Mouse (Mus musculus) heart, adult 2 months (tissue): Measurements from ENCODE around the gene 9130213A22Rik. TPM values are rescaled to one million over a fixed set of nuclear protein-coding genes. Genes with fewer than 3 reads are reported as not detected.

ENCODE experiments used
- DNase-seq, 2 experiments: peaks; one replicate each; pipeline ENCODE4 v3.0.0; 2021
- H3K27ac ChIP-seq: fragments of 200-600 bp; 2 replicates; pipeline ENCODE4 v1.8.1; 2022
- H3K27me3 ChIP-seq: fragments of 200-500 bp; 2 replicates; pipeline ENCODE4 v1.6.1; 2012; ENCODE audit warnings: mild to moderate bottlenecking, low read length, inconsistent platforms, mixed read lengths; ENCODE audit not compliant: control insufficient read depth, insufficient read depth
- H3K36me3 ChIP-seq: fragments of 200-500 bp; 2 replicates; pipeline ENCODE4 v1.6.1; 2012; ENCODE audit warnings: low read length, inconsistent platforms; ENCODE audit not compliant: control insufficient read depth, insufficient read depth
- H3K4me1 ChIP-seq: fragments of 200-500 bp; 2 replicates; pipeline ENCODE4 v1.6.1; 2011; ENCODE audit warnings: low read length; ENCODE audit not compliant: control insufficient read depth, insufficient read depth
- H3K4me3 ChIP-seq: fragments of 200-600 bp; 2 replicates; pipeline ENCODE4 v1.8.1; 2022
- H3K79me2 ChIP-seq: fragments of 200-500 bp; replicated peaks from 2 replicates; pipeline ENCODE4 v1.6.1; 2012; ENCODE audit warnings: mild to moderate bottlenecking, inconsistent platforms, low read length, moderate library complexity, mixed read lengths; ENCODE audit not compliant: control insufficient read depth, insufficient read depth
- H3K9ac ChIP-seq: fragments of 200-500 bp; 2 replicates; pipeline ENCODE4 v1.6.1; 2012; ENCODE audit warnings: low read depth, mild to moderate bottlenecking, control low read depth, inconsistent platforms, low read length, mixed read lengths
- CTCF ChIP-seq: fragments of 200-600 bp; IDR thresholded peaks from 2 replicates; pipeline ENCODE4 v1.8.1; 2022; ENCODE audit warnings: antibody characterized with exemption, mild to moderate bottlenecking, moderate library complexity
- EP300 ChIP-seq: fragments of 200-500 bp; IDR thresholded peaks from 2 replicates; pipeline ENCODE4 v1.6.1; 2011; ENCODE audit warnings: low read depth, low read length, control low read depth; ENCODE audit not compliant: insufficient read depth
- POLR2A ChIP-seq: fragments of 200-500 bp; IDR thresholded peaks from 2 replicates; pipeline ENCODE4 v1.6.1; 2011; ENCODE audit warnings: mild to moderate bottlenecking, low read depth, low read length, control low read depth; ENCODE audit not compliant: insufficient read depth
- WGBS: fragments of 180-500 bp; shearing (Covaris S2); methylation state at CpG from one replicate; pipeline ENCODE4 v1.1.7; 2018; 5-methylcytosine and 5-hydroxymethylcytosine counted together
- intact Hi-C: fragments of 180-260 bp; cut with DNase I; formaldehyde crosslinking; loops from one replicate; pipeline ENCODE4 v1.15.1; 2025
- long read RNA-seq: library from polyadenylated mRNA; stranded (forward); transcript quantifications from one replicate; pipeline ENCODE4 v2.0.0, GENCODE M21; 2021
- polyA plus RNA-seq: library from polyadenylated mRNA; depleted of rRNA; stranded (reverse); fragments of >200 nt; gene quantifications from 2 replicates; pipeline ENCODE4 v1.2.3, GENCODE M21; 2012; rRNA removed
- total RNA-seq, 2 experiments: library from RNA; stranded (reverse); gene quantifications; 2 replicates each; pipeline ENCODE4 v1.2.3; 2021

9130213A22Rik gene
- total RNA-seq = under 1 TPM; 0.21 to 0.23 TPM
- 0.82 and 1.00 TPM in 2 replicates for polyA plus RNA-seq
- long read RNA-seq, partial matches to known transcripts = 0 of 2 reads
- long read RNA-seq, other reads (novel, unspliced or antisense) = 2 of 2 reads

DNA sequence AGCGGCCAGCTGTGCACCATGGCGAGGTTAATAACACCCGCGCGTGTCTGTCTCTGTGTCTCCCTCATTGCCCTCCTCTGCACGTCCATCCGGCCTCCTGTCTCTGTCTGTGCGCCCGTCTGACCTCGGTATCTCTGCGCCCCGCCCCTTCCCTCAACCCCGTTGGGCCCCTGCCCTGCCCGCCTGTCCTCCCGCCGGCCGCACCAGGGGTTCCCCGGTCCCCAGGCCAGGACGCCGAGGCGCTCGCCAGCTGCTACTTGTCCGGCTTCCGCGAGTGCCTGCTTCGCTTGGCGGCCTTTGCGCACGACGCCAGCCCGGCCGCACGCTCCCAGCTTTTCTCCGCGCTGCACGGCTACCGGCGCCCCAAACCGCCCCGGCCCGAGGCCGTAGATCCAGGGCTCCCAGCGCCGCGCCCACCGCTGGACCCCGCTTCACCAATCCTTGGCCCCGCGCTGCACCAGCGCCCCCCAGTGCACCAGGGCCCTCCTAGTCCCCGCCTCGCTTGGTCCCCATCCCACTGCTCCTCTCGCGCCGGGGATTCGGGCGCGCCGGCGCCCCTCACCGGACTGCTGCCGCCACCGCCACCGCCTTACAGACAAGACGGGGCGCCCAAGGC, at the start of gene 9130213A22Rik:
9130213A22Rik (minus strand) TSS at position 254 of the 616 bp plus-strand sequence.
- Histone ChIP-seq H3K36me3 (no peaks in the 10 kb centered on the region), H3K9ac (peak within 1 kb of the TSS; percentile 79), H3K27ac (peak within 1 kb of the TSS; percentile 88), H3K4me1 (peaks cover 6% of the 10 kb centered on the region; the same call in 1 of the 2 replicates), H3K4me3 (peak within 1 kb of the TSS; percentile 61), H3K27me3 (no peaks in the 10 kb centered on the region), H3K79me2 (no peaks in the 10 kb centered on the region)
- peak; percentile 93 for DNase-seq
- WGBS = under 1% methylated on average over 65 of the region's 66 CpGs
- intact Hi-C loops = loop anchor here (1.0 to 5.0 kb wide), 2 partner anchors 55 to 155 kb away; partner anchors contain the start of gene Slc25a35
- TF ChIP-seq CTCF (peak; percentile 82), EP300 (peak; percentile 52; the same call in 1 of the 2 replicates), POLR2A (no peak)

- 22% methylated on average over 7 of the region's 7 CpGs for WGBS
- Histone ChIP-seq H3K36me3 (no peaks in the 10 kb centered on the region), H3K27me3 (no peaks in the 10 kb centered on the region), H3K9ac (no peak overlapping the region), H3K27ac (no peak overlapping the region), H3K79me2 (no peaks in the 10 kb centered on the region), H3K4me3 (no peak overlapping the region), H3K4me1 (no peaks in the 10 kb centered on the region)
- intact Hi-C loops = no loop called here
- DNase-seq = peak; percentile 83
- TF ChIP-seq EP300 (peak; percentile 61; the same call in 1 of the 2 replicates), CTCF (peak; percentile 95), POLR2A (no peak)
Measured at GRCm38 (mm10) chr11:69171626-69172025, 49.2 kb upstream of the 9130213A22Rik start.

DNA sequence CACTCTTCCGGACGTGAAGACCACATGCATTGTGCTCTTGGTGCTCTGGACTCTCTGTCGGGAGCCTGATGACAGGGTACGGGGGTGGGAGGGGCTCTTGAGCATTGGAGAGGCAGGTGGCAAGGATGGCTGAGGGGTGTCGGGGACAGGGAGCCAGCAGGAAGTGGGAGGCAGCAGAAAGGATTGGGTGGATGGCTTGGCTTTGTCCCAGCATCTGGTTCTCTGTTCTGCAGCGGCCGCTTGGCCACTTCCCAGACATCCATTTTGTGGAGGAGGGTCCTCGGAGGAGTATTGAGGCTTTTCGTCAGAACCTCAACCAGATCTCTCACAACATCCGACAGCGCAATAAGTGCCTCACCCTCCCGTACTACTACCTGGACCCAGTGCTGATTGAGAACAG, 46.9 kb upstream of the 9130213A22Rik start:
- no peak for TF ChIP-seq EP300
- TF ChIP-seq CTCF = no peak
- TF ChIP-seq POLR2A = no peak
- no peak overlapping the region for H3K27ac ChIP-seq
- no peak overlapping the region for H3K9ac ChIP-seq
- WGBS = 62% methylated on average over 12 of the region's 12 CpGs
- intact Hi-C loops = no loop called here
- H3K27me3 ChIP-seq = no peaks in the 10 kb centered on the region; the same call in 1 of the 2 replicates
- no peak overlapping the region for H3K4me3 ChIP-seq
- H3K4me1 ChIP-seq = no peaks in the 10 kb centered on the region
- H3K79me2 ChIP-seq = no peaks in the 10 kb centered on the region
- peak in 1 of 2 experiments; percentile 1 for DNase-seq
- H3K36me3 ChIP-seq = no peaks in the 10 kb centered on the region

- peaks cover 11% of the 10 kb centered on the region for H3K27me3 ChIP-seq
Measured at GRCm38 (mm10) chr11:69156800-69157199, 34.4 kb upstream of the 9130213A22Rik start, which contains the start of gene Alox12b. TSS of gene Alox12b (plus strand) at chr11:69156989.

DNA sequence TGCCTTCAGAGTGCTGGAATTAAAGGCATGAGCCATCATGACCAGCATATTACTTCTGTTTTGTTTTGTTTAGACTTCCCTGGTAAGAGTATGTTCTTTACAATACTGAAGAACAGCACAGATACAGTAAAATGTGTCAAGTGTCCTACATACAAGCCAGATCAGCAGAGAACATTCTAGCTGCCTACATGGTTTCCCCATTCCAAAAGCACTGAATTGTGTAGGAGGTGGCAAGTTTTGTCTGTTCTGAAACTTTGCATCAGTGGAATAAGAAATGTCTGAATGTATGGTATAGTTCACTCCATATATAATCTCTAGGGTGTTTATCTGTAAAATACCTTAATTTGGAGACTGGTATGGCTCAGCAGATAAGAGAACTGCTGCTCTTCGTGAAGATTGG, 33.0 kb upstream of the 9130213A22Rik start:
- H3K9ac ChIP-seq = no peak overlapping the region
- no peak overlapping the region for H3K4me3 ChIP-seq
- 20% methylated on average over 1 of the region's 1 CpGs for WGBS
- no peaks in the 10 kb centered on the region for H3K36me3 ChIP-seq
- no peaks in the 10 kb centered on the region for H3K79me2 ChIP-seq
- no peak for DNase-seq
- peaks cover 1% of the 10 kb centered on the region; the same call in 1 of the 2 replicates for H3K4me1 ChIP-seq
- TF ChIP-seq EP300 = no peak
- TF ChIP-seq CTCF = no peak
- TF ChIP-seq POLR2A = no peak
- no peak overlapping the region for H3K27ac ChIP-seq
- peaks cover 11% of the 10 kb centered on the region for H3K27me3 ChIP-seq
- intact Hi-C loops = no loop called here

More at GRCm38 (mm10) chr11:69156800-69157199, 34.4 kb upstream of the 9130213A22Rik start, which contains the start of gene Alox12b:
- no peak within 1 kb of the TSS for H3K27ac ChIP-seq
- DNase-seq = no peak
- intact Hi-C loops = no loop called here
- no peak within 1 kb of the TSS for H3K9ac ChIP-seq
- no peak within 1 kb of the TSS for H3K4me3 ChIP-seq
- H3K36me3 ChIP-seq = no peaks in the 10 kb centered on the region
- TF ChIP-seq CTCF = no peak
- no peak for TF ChIP-seq EP300
- TF ChIP-seq POLR2A = no peak
- no peaks in the 10 kb centered on the region for H3K79me2 ChIP-seq
- WGBS = 4% methylated on average over 18 of the region's 18 CpGs
- H3K4me1 ChIP-seq = no peaks in the 10 kb centered on the region

DNA sequence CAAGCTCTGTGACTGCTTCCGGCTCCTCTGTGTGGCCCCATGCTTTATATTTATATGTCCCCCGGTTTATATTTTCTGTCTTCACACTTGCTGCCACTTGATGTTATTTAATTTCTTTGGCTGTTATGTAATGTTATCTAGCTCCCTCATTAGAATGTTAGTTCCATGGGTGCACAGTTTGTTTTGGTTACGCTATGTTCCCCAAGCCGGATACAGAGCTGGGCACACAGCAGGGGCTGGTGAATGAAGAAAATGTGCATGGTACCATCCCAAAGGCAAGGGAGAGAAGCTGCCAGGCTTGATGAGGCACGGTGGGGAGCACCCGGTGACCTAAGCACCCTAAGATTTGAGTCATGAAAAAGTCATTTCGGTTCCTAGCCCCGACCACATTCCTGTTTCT, 31.4 kb upstream of the 9130213A22Rik start:
- Histone ChIP-seq H3K4me1 (peaks cover 1% of the 10 kb centered on the region; the same call in 1 of the 2 replicates), H3K27me3 (peaks cover 11% of the 10 kb centered on the region), H3K4me3 (no peak overlapping the region), H3K9ac (no peak overlapping the region), H3K79me2 (no peaks in the 10 kb centered on the region), H3K27ac (no peak overlapping the region), H3K36me3 (no peaks in the 10 kb centered on the region)
- TF ChIP-seq CTCF (no peak), POLR2A (no peak), EP300 (no peak)
- WGBS = 75% methylated on average over 8 of the region's 8 CpGs
- intact Hi-C loops = no loop called here
- DNase-seq = no peak
